Mouse (Mus musculus) testis, postnatal 14 days (tissue): ENCODE data around the gene Pmel.

Source experiments
- DNase-seq: peaks from one replicate; pipeline ENCODE4 v3.0.0; 2021; ENCODE audit warnings: low spot score

Gene Pmel

DNA sequence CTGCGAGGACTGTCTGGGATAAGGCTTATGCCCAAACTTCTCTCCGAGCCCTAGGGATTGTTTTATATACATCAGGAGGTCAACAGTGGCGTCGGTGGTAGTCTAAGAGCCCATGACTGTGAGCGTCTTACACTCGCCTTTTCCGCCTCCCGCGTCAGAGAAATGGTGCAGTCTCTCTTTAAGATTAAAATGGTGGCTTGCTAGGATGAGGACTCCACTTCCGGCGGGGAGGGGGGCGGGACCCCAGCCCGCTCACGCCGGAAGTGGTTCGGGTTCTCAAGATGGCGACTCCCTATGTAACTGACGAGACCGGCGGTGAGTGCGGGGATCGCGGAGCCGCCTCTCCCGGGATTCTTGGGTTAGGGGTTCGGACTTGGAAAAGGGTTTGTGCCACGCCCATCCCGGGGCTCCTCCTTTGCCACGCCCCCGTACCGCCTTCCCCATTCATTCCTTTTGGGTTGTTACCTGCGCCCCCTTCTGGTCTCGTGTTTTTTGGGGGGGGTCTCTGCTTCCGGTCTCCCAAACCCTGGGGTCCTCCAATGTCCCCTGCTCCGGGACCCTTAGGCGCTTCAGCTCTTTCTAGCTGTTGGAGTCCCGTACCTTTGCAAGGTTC is 44.4 kb downstream of the Pmel start:
- DNase-seq = peak; percentile 85
